8 mouse cellular contexts compared by ENCODE assay signal in genomic region chr4:118436820-118437603, GRCm38 (mm10). TPM values are rescaled to one million over a fixed set of nuclear protein-coding genes. Genes with fewer than 3 reads are reported as not detected.
DNase-seq lines count a peak whose midpoint lies in the region; ATAC-seq and TF ChIP-seq lines count a peak whose summit lies in the region.

Gene Cdc20 (minus strand): TSS chr4:118437352.

- peak within 1 kb of the TSS; percentile 60 for H3K9ac ChIP-seq in hindbrain, embryonic 15.5 days

- peak within 1 kb of the TSS; percentile 45 for H3K4me3 ChIP-seq in hindbrain, embryonic 15.5 days

- peak; percentile 73 for DNase-seq in Patski (ENCODE audit: low read depth, low spot score)
- DNase-seq in cerebellum, postnatal 14 days, result peak; percentile 91
- DNase-seq in frontal cortex, postnatal 25 days (ENCODE audit: low spot score in 2 of 2), result peak; percentile 69 to 78
- peak; percentile 85 for DNase-seq in left cerebral cortex, adult 11 months (ENCODE audit: low spot score)
- DNase-seq in lung, postnatal 4 days, result peak; percentile 93 to 96
- DNase-seq in retina, postnatal 7 days (ENCODE audit: low read depth, low spot score), result peak; percentile 91
- peak; percentile 71 for DNase-seq in urinary bladder, adult 2 months (ENCODE audit: low spot score)

- under 1% methylated on average over 66 of the region's 67 CpGs for WGBS in hindbrain, embryonic 15.5 days

- no peak for TF ChIP-seq CTCF in Patski (IDR thresholded peaks at IDR 0.05)

- H3K27ac ChIP-seq in hindbrain, embryonic 15.5 days (replicated peaks), result peak within 1 kb of the TSS; percentile 88

- CTCF ChIA-PET in Patski (lab: Charles Lee), result no interaction called here

- peaks cover 4% of the 10 kb centered on the region; the same call in 1 of the 2 replicates for H3K36me3 ChIP-seq in hindbrain, embryonic 15.5 days

- POLR2A ChIA-PET in Patski (lab: Charles Lee), result interaction anchor here (0.8 kb wide), 1 partner anchor 8 kb away, joined by 3 read pairs; no protein-coding TSS in a partner anchor

- no peaks in the 10 kb centered on the region for H3K27me3 ChIP-seq in Patski
- no peaks in the 10 kb centered on the region for H3K27me3 ChIP-seq in hindbrain, embryonic 15.5 days

- peak; percentile 92 for ATAC-seq in Patski
- peak; percentile 95 for ATAC-seq in hindbrain, embryonic 15.5 days (ENCODE audit: low FRiP score, low read depth)

- H3K4me2 ChIP-seq in hindbrain, embryonic 15.5 days, result peak within 1 kb of the TSS; percentile 93

- no peaks in the 10 kb centered on the region for H3K9me3 ChIP-seq in hindbrain, embryonic 15.5 days

- H3K4me1 ChIP-seq in hindbrain, embryonic 15.5 days (replicated peaks), result peaks cover 31% of the 10 kb centered on the region

- in situ Hi-C loops in Patski (cut with MboI; ENCODE audit: low pct_unique_long_range_greater_than_20kb), result no loop called here

RNA-seq across cellular contexts. Expression of gene Cdc20, which starts in this region (rescaled TPM):
- 60.1 TPM for polyA plus RNA-seq in Patski (2021)
- 42.2 and 62.1 TPM in 2 replicates for polyA plus RNA-seq in hindbrain, embryonic 15.5 days (2015; fragmentation: Nextera tagmentation; extraction: Ambion mirVana)
- 5.5 and 7.2 TPM in 2 replicates for polyA plus RNA-seq in urinary bladder, adult 2 months (2012; rRNA removed)

Comparison
In these comparisons a context has a peak if more than half of its experiments do, and no peak if none do; other contexts are left out.
1. Peak in every context shown above with its lines: DNase-seq, ATAC-seq, H3K4me3 ChIP-seq and H3K27ac ChIP-seq.